Mouse (Mus musculus) liver (tissue): Measurements from ENCODE around the gene Hbb-bh1.
"Not testable (repeated sequence)": the region's sequence is repeated elsewhere in the genome, so short reads cannot be mapped to it uniquely, and the experiment has no call there.

ENCODE experiments used
- DNase-seq: peaks from one replicate; pipeline ENCODE4 v3.0.0-alpha.2; 2020; ENCODE audit warnings: mixed read lengths

Gene Hbb-bh1

DNA sequence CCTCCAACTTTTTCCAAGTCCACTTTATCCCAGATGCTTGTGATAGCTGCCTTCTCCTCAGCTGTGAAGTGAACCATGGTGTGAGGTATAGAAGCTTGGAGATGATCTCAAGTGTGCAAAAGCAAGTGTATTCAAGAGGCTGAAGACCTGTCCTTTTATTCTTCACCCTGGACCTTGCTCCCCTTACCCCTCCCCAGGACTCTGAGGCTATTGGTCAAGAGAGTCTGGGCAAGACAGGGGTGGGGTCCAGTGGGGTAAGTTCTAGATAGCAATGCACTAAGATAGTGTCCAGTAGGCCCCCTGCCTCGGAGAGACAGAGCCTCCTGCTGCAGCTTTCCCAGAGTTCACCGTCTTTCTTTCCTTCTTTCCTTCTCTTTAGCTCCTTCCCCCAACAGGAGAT is at the start of gene Hbb-bh1:
Hbb-bh1 (minus strand) TSS at position 131 of the 400 bp plus-strand sequence.
- DNase-seq: no peak

DNA sequence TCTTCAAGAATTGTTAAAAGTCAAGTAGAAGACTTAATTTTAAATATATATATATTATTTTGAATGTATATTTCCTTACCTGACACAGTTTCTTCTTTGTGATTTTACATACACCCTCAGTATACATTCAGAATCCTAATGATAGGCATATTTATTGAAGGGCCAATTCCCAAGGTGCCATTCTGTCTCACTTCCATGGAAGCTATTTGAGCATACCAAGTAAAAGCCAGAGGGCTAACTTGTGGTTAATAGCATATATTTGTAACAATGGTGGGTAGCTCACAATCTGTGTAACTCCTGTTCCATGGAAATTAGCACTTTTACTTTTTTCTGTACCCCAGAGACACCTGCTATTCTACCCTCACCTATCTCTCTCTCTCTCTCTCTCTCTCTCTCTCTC is 43.2 kb upstream of the Hbb-bh1 start, which contains the start of gene Olfr66:
Olfr66 (minus strand) TSS at position 101 of the 400 bp plus-strand sequence.
- no peak for DNase-seq

DNA sequence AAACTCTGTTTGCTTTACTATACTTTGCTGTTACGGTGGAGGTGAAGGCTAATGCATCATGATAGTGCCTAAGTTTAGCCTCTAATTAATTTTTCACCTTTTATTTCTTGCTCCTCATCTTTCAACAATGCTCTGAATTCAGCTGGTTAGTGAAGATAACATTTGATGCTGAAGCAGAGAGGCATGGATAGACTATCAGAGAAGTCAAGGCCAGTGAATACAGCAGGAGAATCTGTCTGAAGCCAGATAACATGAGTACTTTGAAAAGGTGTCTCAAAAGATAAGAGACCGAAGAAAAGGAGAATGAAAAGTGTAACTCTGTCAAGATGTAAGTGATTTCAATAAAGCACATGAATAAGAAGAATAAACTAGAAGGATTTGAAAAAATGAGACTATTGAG is 34.1 kb upstream of the Hbb-bh1 start:
- DNase-seq: no peak

DNA sequence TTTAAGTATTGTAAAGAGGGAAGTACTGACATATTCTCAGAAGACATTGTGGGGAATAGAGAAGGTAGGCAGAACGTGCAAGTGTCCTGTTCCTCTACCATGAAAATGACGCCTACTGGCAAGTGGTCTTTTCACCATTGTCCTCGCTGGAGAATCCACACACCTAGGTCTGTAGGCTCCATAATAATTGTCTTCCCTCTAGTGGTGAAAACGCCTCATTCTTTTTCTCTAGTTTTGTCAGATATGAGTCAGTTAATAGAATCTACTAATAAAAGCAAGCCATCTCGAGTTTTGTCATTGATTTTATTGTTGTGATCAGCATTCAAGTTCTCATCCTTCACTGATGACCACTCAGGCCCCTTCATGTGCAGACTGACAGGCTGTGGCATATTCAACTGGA is 31.5 kb upstream of the Hbb-bh1 start:
- DNase-seq: peak; percentile 25

DNA sequence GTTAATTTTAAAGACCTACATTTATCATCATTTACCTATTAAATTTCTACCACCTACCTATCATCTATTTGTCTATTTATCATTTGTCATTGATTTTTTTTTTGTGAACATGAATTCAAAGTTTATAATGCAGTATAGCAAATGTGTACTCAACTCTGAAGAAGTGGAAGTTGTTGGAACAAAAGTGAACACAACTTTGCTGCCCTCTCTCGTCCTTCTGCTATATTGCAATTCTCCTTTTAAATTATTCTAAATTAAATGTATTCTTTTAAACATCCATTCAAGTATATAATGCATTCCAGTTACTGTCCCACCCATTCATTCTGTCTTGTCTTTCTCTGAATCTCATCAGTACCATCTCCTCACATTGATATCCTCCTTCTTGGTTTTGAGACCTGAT is 30.1 kb upstream of the Hbb-bh1 start:
- DNase-seq: peak; percentile 48

DNA sequence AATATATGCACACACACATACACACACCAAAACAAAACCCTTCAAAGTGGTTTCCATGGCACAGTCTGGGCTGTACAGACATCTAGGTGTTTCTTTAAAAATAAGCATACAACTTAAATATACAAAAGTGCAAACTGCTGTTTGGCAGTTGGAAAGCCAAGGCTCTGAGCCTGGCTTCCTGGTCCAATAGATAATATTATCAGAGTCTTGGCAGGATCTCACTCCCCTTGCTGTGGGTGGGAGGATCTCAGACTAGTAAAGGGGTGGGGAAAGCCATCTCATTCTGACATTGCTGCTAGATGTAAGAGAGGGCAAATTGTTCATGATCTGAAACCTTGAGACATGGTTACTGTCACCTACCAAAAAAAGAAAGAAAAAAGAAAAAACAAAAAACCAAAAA is 27.7 kb upstream of the Hbb-bh1 start:
- peak; percentile 84 for DNase-seq

DNA sequence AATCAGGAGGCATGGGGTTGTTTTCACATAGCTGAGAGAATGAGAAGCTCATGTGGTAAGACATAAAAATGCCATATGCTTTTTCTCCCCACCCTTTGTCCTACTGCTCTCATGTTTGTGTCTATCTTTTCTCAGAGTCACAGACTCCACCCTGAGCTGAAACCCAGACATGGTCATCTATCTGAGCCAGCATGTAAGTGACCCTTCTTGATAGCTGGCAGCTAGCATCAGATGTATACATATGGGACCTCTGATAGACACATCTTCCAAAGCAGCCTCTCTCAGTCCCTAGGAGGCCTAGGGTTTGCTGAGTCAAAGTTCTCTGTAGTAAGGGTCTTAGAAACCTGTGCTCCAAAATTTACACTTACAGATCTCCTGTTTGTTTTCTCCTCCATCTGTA is 22.8 kb upstream of the Hbb-bh1 start:
- DNase-seq: peak; percentile 80

DNA sequence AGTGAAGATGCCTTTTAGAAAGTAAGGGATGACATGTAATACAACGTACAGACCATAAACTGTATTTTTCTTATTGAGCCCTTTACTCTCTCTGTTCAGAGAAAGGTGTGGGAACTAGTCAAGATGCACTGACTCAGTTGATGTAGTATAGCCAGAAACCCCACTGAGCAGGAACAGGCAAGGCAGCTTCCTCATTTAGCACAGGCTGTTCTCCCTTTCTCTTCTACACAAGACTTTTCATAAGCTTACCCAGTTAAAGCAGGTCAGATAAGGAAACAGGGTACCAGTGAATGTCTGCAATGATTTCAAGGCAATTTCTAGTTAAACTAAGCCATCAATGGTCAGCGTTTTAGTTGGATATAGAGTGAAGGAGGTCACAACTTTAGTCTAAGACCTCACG is 18.6 kb upstream of the Hbb-bh1 start:
- DNase-seq: no peak

DNA sequence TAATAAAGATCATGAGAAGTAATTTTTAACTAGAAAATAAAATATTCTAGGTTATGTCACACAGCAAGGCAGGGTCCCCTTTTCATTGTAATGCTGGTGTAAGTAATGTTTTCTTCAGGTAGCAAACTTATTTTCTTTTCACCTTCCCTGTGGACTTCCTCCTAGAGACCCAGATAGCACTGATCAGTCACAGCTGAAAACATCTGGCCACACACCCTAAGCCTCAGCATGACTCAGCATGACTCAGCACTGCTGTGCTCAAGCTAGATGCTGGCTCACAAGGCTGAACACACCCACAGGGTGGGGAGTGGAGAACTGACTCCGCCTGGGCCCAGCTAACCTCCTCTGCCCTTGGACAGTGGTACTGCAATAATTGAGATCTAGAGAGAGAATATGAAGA is 17.9 kb upstream of the Hbb-bh1 start:
- DNase-seq: peak; percentile 99

DNA sequence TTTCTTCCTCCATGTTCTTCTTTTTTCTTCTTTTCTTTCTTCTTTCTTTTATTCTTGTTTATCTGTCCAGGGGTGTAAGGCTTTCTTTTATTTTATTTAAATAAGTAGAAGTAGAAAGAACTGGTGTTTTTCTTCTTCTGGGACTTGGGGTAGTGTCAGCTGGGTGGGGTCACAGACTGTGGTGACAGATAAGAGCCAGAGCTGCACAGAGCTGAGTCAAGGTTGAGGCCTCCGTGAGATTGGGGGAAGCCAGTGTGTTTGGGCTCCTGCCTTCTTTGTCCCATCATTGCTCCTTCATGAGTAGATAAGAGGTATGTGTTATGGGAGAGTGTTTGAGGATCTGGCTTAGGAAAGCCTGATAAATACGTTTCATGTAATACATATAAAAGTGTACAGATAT is 16.1 kb upstream of the Hbb-bh1 start:
- peak; percentile 92 for DNase-seq

DNA sequence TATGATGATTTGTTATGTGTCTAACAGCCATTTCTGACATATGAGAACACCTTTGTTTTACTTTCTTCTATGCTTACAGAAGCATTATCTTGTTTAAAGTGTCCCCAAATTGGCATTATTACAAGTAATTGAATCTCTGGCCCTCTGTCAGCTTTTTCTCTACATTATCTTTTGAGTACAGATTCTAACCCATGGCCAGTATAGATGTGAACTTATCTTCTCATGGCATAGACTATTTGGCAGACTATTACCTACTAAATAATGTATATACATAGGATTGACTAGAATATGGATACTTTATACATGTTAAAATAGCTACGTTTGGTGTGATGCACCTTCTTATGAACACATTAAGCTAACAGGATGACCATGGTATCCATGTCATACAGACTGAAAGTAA is 11.7 kb upstream of the Hbb-bh1 start:
- DNase-seq: no peak

DNA sequence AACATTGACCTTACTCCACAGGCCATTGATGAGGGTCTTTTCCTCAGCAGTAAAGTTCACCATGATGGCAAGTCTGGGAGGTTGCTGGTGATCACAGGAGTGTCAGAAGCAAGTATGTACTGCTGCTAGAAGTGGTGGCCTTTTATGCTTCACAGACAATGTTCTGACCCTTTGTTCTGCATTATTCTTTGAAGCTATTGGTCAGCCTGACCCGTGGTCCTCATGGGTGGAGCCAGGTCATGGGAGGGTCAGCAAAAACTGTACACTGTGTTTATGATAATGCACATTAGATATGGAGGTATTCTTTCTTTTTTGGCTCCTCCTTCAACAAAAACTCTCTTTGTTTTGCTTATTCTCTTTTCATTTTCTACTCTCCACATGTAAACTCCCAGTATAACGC is 10.1 kb upstream of the Hbb-bh1 start, which contains the start of gene Hbb-y:
Hbb-y (minus strand) TSS at position 127 of the 400 bp plus-strand sequence.
- peak; percentile 26 for DNase-seq

DNA sequence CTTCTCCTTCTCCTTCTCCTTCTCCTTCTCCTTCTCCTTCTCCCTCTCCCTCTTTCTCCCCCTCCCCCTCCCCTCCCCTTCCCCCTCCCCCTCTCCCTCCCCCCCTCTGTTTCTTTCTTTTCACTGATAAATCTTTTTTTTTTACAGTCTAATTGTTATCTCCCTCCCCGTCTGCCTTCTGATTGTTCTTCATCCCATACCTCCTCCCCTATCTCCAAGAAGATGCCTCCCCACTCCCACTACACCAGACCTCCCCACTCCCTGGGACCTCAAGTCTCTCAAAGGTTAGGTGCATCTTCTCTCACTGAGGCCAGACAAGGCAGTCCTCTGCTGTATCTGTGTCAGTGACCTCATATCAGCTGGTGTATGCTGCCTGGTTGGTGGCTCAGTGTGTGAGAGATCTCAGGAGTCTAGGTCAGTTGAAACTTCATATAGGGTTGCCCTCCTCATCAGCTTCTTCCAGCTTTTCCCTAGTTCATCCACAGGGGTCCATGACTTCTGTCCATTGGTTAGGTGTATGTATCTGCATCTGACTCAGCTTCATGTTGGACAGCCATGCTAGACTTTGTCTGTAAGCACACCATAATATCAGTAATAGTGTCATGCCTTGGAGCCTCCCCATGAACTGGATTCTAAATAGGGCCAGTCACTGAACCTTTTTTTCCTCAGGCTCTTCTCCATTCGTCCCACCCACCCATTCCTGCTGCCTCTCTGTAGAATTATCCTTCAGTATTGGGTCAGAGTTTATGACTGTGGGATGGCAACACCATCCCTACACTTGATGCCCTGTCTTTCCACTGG is 1.8 kb upstream of the Hbb-bh1 start:
- peak; percentile 46 for DNase-seq

DNA sequence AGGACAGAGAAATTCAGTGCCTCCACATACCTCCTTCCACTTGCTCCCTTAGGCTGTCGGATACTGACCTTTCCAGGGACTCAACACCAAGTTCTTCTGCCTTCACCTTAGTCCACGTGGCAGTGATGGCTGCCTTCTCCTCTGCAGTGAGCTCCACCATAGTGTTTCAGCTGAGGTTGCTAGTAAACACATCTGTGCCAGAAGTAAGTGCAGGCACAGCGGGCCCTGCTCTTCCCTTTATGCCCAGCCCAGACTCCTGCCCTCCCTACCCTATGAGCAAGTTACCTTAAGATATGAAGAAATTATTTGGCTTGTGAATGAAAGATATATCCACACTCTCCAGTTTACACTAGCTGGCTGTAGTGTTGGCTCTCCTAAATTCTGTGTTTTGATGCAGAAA is 2.7 kb downstream of the Hbb-bh1 start, which contains the start of gene Hbb-bh2:
Hbb-bh2 (minus strand) TSS at position 253 of the 400 bp plus-strand sequence.
- no peak for DNase-seq

DNA sequence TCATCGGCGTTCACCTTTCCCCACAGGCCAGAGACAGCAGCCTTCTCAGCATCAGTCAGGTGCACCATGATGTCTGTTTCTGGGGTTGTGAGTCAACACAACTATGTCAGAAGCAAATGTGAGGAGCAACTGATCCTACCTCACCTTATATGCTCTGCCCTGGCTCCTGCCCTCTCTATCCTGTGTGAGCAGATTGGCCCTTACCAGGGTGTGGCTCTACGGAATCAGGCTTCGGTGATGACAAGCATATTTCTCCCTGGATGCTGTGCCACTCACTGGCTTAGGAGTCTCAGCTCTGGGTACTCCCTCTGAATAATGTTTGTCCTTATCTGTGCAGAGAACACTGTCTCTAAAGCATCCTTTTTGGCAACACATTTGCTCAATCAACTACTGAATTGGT is 15.2 kb downstream of the Hbb-bh1 start, which contains the start of gene Hbb-bs:
Hbb-bs (minus strand) TSS at position 289 of the 400 bp plus-strand sequence.
- DNase-seq: peak; percentile 90

DNA sequence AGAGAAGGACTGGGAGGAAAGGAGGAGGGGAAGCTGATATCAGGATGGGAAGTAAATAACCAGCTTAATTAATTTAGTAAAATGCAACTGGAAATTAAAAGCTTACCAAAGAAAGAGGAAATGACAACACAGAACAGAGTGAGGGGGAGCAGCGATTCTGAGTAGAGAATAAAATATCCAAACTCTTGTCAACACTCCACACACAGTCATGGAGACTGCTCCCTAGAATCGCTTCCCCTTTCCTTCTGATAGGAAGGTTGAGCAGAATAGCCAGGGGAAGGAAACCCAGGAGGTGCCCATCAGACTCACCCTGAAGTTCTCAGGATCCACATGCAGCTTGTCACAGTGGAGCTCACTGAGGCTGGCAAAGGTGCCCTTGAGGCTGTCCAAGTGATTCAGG is 15.8 kb downstream of the Hbb-bh1 start:
- not testable (repeated sequence) for DNase-seq

DNA sequence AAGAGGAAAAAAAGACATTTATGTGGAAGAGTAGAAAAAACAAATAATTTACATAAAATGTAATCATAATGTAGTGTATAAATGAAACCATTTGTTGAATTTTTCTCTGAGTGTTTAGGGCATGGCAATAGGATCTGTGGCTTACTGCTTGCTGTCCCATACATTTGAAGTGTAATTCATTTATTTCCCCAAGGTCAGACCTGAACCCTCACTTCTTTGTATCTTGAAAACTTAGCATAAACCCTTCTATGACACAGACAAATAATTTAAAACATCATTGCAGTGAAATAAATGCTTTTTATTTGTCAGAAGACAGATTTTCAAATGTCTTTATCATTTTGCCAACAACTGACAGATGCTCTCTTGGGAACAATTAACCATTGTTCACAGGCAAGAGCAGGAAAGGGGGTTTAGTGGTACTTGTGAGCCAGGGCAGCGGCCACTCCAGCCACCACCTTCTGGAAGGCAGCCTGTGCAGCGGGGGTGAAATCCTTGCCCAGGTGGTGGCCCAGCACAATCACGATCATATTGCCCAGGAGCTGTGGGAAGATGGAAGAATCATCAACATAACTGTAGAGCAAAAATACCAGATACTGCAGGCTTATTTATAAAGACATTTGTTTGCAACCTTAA is 16.6 kb downstream of the Hbb-bh1 start:
- peak; percentile 79 for DNase-seq

DNA sequence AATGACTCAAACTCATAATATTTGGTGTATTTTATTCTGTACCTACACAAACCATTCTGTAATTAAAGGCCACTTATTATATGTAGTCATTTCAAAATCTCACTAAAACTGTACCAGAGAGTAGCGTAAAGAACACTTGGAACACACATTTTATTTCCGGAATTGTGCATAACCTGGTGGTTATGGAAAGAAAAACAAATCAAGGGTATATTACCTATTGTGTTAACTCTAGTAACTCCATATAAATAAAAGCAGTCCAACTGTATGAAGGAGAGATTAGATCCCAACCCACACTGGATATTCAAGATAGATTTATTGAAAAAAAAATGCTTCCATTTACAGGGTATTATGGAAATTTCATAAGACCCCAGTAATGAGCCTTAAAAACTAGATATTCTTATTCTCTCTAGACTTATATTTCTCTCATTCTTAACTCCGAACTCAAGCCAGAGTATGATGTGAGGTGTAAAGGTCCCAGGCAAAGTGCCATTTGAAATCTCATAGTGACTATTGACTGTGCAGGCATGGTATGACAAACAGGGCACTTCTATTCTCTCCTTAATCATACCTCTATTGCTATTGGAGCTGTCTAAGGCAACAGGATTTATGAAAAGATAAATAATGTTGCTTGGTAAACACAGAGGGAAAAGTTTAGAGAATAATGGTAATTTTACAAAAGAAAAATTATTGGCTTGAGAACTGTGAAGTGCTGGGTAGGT is 17.3 kb downstream of the Hbb-bh1 start:
- DNase-seq: peak; percentile 53

DNA sequence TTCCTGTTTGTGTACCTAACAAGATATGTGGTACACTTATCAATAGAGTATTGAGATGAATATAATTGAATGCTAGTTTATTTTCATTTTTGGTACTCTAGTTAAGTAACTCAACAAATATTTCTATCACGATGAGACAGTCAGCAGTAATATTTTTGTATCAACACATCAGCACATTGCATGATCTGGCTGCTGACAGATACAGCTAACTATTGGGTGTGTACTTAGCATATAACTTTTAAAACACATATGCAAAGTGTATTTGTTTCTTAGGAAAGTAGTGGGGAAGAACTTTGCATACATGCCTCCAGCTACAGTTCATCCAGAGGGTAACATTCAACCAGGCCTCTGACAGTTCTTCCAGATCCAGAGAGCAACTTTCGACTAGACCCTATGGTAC is 18.4 kb downstream of the Hbb-bh1 start:
- DNase-seq: no peak

DNA sequence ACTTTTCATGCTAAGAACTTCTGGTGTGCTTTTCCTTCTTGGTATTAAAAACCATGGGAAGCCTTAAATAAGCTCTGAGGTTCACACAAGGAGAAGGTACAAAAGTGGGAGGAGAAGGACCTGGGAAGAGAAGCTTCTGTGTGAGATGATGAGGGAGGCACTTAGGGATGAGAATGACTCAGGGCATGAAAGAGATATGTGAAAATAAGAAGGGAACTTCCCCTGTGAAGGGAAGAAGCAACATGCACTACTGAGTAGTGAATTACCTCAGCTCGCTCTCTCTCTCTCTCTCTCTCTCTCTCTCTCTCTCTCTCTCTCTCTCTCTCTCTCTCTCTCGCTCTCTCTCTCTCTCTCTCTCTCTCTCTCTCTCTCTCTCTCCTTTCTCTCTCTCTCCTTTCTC is 27.9 kb downstream of the Hbb-bh1 start:
- DNase-seq: not testable (repeated sequence)

DNA sequence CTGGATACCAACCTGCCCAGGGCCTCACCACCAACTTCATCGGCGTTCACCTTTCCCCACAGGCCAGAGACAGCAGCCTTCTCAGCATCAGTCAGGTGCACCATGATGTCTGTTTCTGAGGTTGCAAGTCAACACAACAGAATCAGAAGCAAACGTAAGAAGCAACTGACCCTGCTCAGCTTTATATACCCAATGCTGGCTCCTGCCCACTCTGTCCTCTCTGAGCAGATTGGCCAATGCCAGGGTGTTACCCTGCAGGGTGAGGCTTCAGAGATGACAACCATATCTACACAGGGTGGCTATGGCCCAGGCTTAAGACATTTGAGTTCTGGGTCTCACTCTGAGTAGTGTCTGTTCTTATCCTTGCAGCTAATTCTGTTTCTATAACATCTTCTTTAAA is 29.2 kb downstream of the Hbb-bh1 start, which contains the start of gene Hbb-bt:
Hbb-bt (minus strand) TSS at position 231 of the 400 bp plus-strand sequence.
- DNase-seq: peak; percentile 90

DNA sequence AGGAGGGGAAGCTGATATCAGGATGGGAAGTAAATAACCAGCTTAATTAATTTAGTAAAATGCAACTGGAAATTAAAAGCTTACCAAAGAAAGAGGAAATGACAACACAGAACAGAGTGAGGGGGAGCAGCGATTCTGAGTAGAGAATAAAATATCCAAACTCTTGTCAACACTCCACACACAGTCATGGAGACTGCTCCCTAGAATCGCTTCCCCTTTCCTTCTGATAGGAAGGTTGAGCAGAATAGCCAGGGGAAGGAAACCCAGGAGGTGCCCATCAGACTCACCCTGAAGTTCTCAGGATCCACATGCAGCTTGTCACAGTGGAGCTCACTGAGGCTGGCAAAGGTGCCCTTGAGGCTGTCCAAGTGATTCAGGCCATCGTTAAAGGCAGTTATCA is 29.8 kb downstream of the Hbb-bh1 start:
- DNase-seq: not testable (repeated sequence)

DNA sequence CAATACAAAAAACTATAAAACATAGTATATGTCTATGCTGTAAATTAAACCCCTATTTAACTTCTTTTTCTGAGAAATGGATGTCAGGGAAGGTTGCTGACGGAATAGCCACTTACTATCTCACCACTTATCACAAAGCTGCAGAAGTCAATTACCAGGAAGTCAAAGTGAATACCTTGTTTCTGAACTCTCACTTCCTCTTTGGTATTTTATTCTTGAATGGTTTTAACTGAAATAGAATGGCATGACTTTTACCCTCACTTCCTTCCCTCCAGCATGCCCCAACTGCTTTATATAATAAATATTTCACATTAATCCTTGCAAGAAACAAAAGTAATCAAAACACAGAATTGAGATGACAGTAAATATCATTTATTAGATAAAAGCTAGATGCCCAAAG is 30.8 kb downstream of the Hbb-bh1 start:
- no peak for DNase-seq
